Mouse (Mus musculus) CD8-positive naive resting alpha-beta T cell, adult 2 months (primary cell): ENCODE results near the gene Ypel2.

ENCODE experiments used
- DNase-seq, 2 experiments: peaks; one replicate each; pipeline ENCODE4 v3.0.0; 2022; ENCODE audit warnings: low read depth in 2 of 2, low spot score in 2 of 2

Gene Ypel2

GRCm38 (mm10) chr11:86934895-86935294 lies 58.6 kb downstream of the Ypel2 start:
- no peak for DNase-seq

GRCm38 (mm10) chr11:86932201-86932600 lies 61.3 kb downstream of the Ypel2 start:
- no peak for DNase-seq

GRCm38 (mm10) chr11:86930636-86931180 lies 62.8 kb downstream of the Ypel2 start:
- DNase-seq: no peak

GRCm38 (mm10) chr11:86929985-86930384 lies 63.5 kb downstream of the Ypel2 start:
- DNase-seq: no peak

GRCm38 (mm10) chr11:86929531-86929930 lies 64.0 kb downstream of the Ypel2 start:
- DNase-seq: no peak

GRCm38 (mm10) chr11:86925085-86925638 lies 68.3 kb downstream of the Ypel2 start:
- DNase-seq: peak; percentile 6 to 33

GRCm38 (mm10) chr11:86924629-86925028 lies 68.9 kb downstream of the Ypel2 start:
- DNase-seq: no peak

GRCm38 (mm10) chr11:86923654-86924053 lies 69.9 kb downstream of the Ypel2 start:
- no peak for DNase-seq

GRCm38 (mm10) chr11:86922029-86922428 lies 71.5 kb downstream of the Ypel2 start:
- DNase-seq: no peak

GRCm38 (mm10) chr11:86921335-86921734 lies 72.2 kb downstream of the Ypel2 start:
- DNase-seq: no peak

GRCm38 (mm10) chr11:86920111-86921080 lies 73.1 kb downstream of the Ypel2 start:
- no peak for DNase-seq

- no peak for DNase-seq
Observed at GRCm38 (mm10) chr11:86919468-86919867, 74.0 kb downstream of the Ypel2 start.

- no peak for DNase-seq
Observed at GRCm38 (mm10) chr11:86917536-86917935, 76.0 kb downstream of the Ypel2 start.

GRCm38 (mm10) chr11:86916596-86917249 lies 76.8 kb downstream of the Ypel2 start:
- no peak for DNase-seq

GRCm38 (mm10) chr11:86914329-86914728 lies 79.2 kb downstream of the Ypel2 start:
- no peak for DNase-seq

- no peak for DNase-seq
Observed at GRCm38 (mm10) chr11:86910244-86910643, 83.3 kb downstream of the Ypel2 start.

- no peak for DNase-seq
Observed at GRCm38 (mm10) chr11:86909028-86909427, 84.5 kb downstream of the Ypel2 start.

- no peak for DNase-seq
Observed at GRCm38 (mm10) chr11:86907889-86908590, 85.5 kb downstream of the Ypel2 start.

GRCm38 (mm10) chr11:86906767-86907662 lies 86.5 kb downstream of the Ypel2 start:
- DNase-seq: no peak

GRCm38 (mm10) chr11:86906257-86906656 lies 87.2 kb downstream of the Ypel2 start:
- DNase-seq: no peak
